Mouse (Mus musculus): ENCODE measurements around the gene Vav2. TPM values are rescaled to one million over a fixed set of nuclear protein-coding genes. Genes with fewer than 3 reads are reported as not detected.

The Vav2 gene
- 5.1 TPM for polyA plus RNA-seq (2017; shearing (Covaris generic))

DNA sequence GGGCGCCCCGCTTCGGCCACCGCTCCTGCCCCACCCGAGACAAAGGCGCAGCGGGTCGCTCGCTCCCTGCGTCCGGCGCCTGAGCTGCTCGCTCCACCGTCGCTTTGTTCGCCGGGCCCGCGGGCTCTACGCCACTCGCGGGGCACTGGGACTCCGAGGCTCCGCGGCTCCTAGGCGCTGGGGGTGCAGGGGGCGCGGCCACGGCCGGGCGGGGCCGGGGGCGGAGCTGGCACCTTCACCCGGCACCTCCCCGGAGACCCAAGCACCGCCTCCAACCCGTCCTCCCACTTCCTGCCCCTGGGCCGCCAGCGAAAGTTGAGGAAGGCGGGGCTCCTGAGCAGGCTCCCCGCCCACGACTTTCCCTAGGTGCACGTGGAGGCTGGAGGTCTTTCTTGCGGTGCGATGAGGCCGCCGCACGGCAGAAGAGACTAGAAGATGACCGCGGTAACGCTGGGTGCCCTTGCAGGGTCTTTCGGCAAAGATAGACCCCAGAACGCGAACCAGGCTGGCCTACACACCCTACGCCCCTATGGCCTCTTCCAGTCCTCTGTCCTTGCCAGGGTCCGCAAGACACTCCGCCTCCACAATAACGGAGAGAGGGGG lies at the start of gene Vav2:
Vav2 (minus strand) TSS at position 179 of the 603 bp plus-strand sequence.

GRCm38 (mm10) chr2:27441767-27442707 lies 15.2 kb upstream of the Vav2 start, which contains the start of gene Brd3os:
Gene Brd3os (plus strand): TSS chr2:27442324.

GRCm38 (mm10) chr2:27248211-27248610 lies 178.6 kb downstream of the Vav2 start, which contains the start of gene Sardh:
Gene Sardh (minus strand): TSS chr2:27248337.

Other genes starting within 250 kb of the Vav2 start
- gene Sardh, start 178.7 kb downstream of the Vav2 start, polyA plus RNA-seq (2017; shearing (Covaris generic)), result 0.12 TPM
- not detected for gene Brd3os, start 15.3 kb upstream of the Vav2 start, polyA plus RNA-seq (2017; shearing (Covaris generic))
- 36.3 TPM for gene Brd3, start 80.6 kb upstream of the Vav2 start, polyA plus RNA-seq (2017; shearing (Covaris generic))
- 36.4 TPM for gene Wdr5, start 88.1 kb upstream of the Vav2 start, polyA plus RNA-seq (2017; shearing (Covaris generic))
- 7.1 TPM for gene Rxra, start 249.4 kb upstream of the Vav2 start, polyA plus RNA-seq (2017; shearing (Covaris generic))

All from naive thymus-derived CD4-positive, alpha-beta T cell, adult 5 months (primary cell).